In genomic region chr12:4592541-4593165, GRCm38 (mm10) we compare ENCODE assay signal across 9 mouse cellular contexts. TPM values are rescaled to one million over a fixed set of nuclear protein-coding genes. Genes with fewer than 3 reads are reported as not detected.
DNase-seq lines count a peak whose midpoint lies in the region; ATAC-seq and TF ChIP-seq lines count a peak whose summit lies in the region.
"Had no signal": no experiment of that assay in that cellular context is flagged by ENCODE, and none has a peak within 500 bp of the region (broad histone marks: within the 10 kb centered on the region; RNA-seq: fewer than 3 reads in every experiment).

TSS of gene Itsn2 (plus strand) at chr12:4592638.
TSS of gene Gm3625 (minus strand) at chr12:4592927.

- no peak for TF ChIP-seq EP300 in CH12.LX (IDR thresholded peaks at IDR 0.05; ENCODE audit: low read length)

- no peaks in the 10 kb centered on the region for H3K27me3 ChIP-seq in CH12.LX (replicated peaks)
- peaks cover 30% of the 10 kb centered on the region for H3K27me3 ChIP-seq in forebrain, embryonic 10.5 days (ENCODE audit: poor library complexity, severe bottlenecking)
- H3K27me3 ChIP-seq in heart, embryonic 15.5 days: no peaks in the 10 kb centered on the region
- H3K27me3 ChIP-seq in liver, embryonic 15.5 days: no peaks in the 10 kb centered on the region
- H3K27me3 ChIP-seq in neural tube, embryonic 11.5 days (ENCODE audit: control insufficient read depth, insufficient read depth, low read length): no peaks in the 10 kb centered on the region
- no peaks in the 10 kb centered on the region for H3K27me3 ChIP-seq in stomach, embryonic 16.5 days (ENCODE audit: control insufficient read depth, insufficient read depth, low read length)

- TF ChIP-seq RAD21 in CH12.LX (IDR thresholded peaks at IDR 0.05; ENCODE audit: low read depth, low read length): no peak

- peaks cover 0 to 7% of the 10 kb centered on the region in 2 experiments for H3K36me3 ChIP-seq in CH12.LX (replicated peaks in 1 of 2; ENCODE audit: control insufficient read depth in 1 of 2, insufficient read depth in 1 of 2, low read length in 1 of 2)
- H3K36me3 ChIP-seq in forebrain, embryonic 10.5 days (replicated peaks): no peaks in the 10 kb centered on the region
- no peaks in the 10 kb centered on the region for H3K36me3 ChIP-seq in heart, embryonic 15.5 days
- no peaks in the 10 kb centered on the region for H3K36me3 ChIP-seq in liver, embryonic 15.5 days (replicated peaks)
- no peaks in the 10 kb centered on the region for H3K36me3 ChIP-seq in neural tube, embryonic 11.5 days (ENCODE audit: control insufficient read depth, insufficient read depth, low read length)
- H3K36me3 ChIP-seq in stomach, embryonic 16.5 days (ENCODE audit: control insufficient read depth, insufficient read depth, low read length): no peaks in the 10 kb centered on the region

- DNase-seq in CH12.LX (ENCODE audit: extremely low read depth): no peak
- peak; percentile 55 for DNase-seq in c-Kit-negative CD71-positive TER-119-positive erythroid progenitor cells, embryonic 14.5 days (ENCODE audit: low read depth, low spot score)
- DNase-seq in forebrain, embryonic 10.5 days (ENCODE audit: extremely low spot score, low spot score): peak; percentile 67
- peak; percentile 87 for DNase-seq in kidney, postnatal 14 days
- peak; percentile 80 for DNase-seq in neural tube, embryonic 11.5 days (ENCODE audit: low spot score)

- in situ Hi-C loops in CH12.LX (cut with MboI; ENCODE audit: low pct_ligation_motif_present, low pct_unique_long_range_greater_than_20kb, low sequenced_read_pairs): no loop called here

- peaks cover 0 to 29% of the 10 kb centered on the region in 2 experiments; a peak in 2 of 4 replicates for H3K4me1 ChIP-seq in CH12.LX (ENCODE audit: control insufficient read depth in 1 of 2, insufficient read depth in 2 of 2)
- H3K4me1 ChIP-seq in forebrain, embryonic 10.5 days: peaks cover 15% of the 10 kb centered on the region
- peaks cover 24% of the 10 kb centered on the region for H3K4me1 ChIP-seq in heart, embryonic 15.5 days (replicated peaks)
- peaks cover 27% of the 10 kb centered on the region for H3K4me1 ChIP-seq in liver, embryonic 15.5 days (replicated peaks)
- no peaks in the 10 kb centered on the region for H3K4me1 ChIP-seq in neural tube, embryonic 11.5 days (ENCODE audit: control insufficient read depth, insufficient read depth, low read length)
- peaks cover 6% of the 10 kb centered on the region for H3K4me1 ChIP-seq in stomach, embryonic 16.5 days (ENCODE audit: control insufficient read depth, insufficient read depth, low read length)

- H3K79me2 ChIP-seq in CH12.LX (replicated peaks; ENCODE audit: control insufficient read depth, extremely low read depth, insufficient read depth, poor library complexity, severe bottlenecking): peaks cover 24% of the 10 kb centered on the region

- peak within 1 kb of the TSS; percentile 99 for H3K4me2 ChIP-seq in CH12.LX (ENCODE audit: insufficient read depth, low read depth, poor library complexity, severe bottlenecking)
- H3K4me2 ChIP-seq in heart, embryonic 15.5 days: peak within 1 kb of the TSS; percentile 85
- peak within 1 kb of the TSS; percentile 97 for H3K4me2 ChIP-seq in liver, embryonic 15.5 days
- peak within 1 kb of the TSS; percentile 81 for H3K4me2 ChIP-seq in neural tube, embryonic 11.5 days (ENCODE audit: low read depth)
- peak within 1 kb of the TSS; percentile 85 for H3K4me2 ChIP-seq in stomach, embryonic 16.5 days (ENCODE audit: low read depth, low read length)

- TF ChIP-seq POLR2A in CH12.LX (IDR thresholded peaks at IDR 0.05; ENCODE audit: low read depth, low read length): peak; percentile 64; the same call in 1 of the 2 replicates

- H3K9me3 ChIP-seq in CH12.LX (replicated peaks; ENCODE audit: low read length): no peaks in the 10 kb centered on the region
- H3K9me3 ChIP-seq in forebrain, embryonic 10.5 days: no peaks in the 10 kb centered on the region
- no peaks in the 10 kb centered on the region for H3K9me3 ChIP-seq in heart, embryonic 15.5 days (replicated peaks)
- no peaks in the 10 kb centered on the region for H3K9me3 ChIP-seq in liver, embryonic 15.5 days (replicated peaks)
- H3K9me3 ChIP-seq in neural tube, embryonic 11.5 days (ENCODE audit: control insufficient read depth, low read length): no peaks in the 10 kb centered on the region
- no peaks in the 10 kb centered on the region for H3K9me3 ChIP-seq in stomach, embryonic 16.5 days (replicated peaks; ENCODE audit: control insufficient read depth, low read length)

- peak within 1 kb of the TSS; percentile 88 for H3K9ac ChIP-seq in CH12.LX (ENCODE audit: insufficient read depth, low read depth)
- peak within 1 kb of the TSS; percentile 95 for H3K9ac ChIP-seq in heart, embryonic 15.5 days
- H3K9ac ChIP-seq in liver, embryonic 15.5 days: peak within 1 kb of the TSS; percentile 95
- peak within 1 kb of the TSS; percentile 85 for H3K9ac ChIP-seq in neural tube, embryonic 11.5 days (ENCODE audit: low read length)
- peak within 1 kb of the TSS; percentile 97 for H3K9ac ChIP-seq in stomach, embryonic 16.5 days (ENCODE audit: low read length)

- dilution Hi-C loops in CH12.LX (cut with MboI; ENCODE audit: extremely low pct_ligation_motif_present, extremely low pct_unique_long_range_greater_than_20kb, low sequenced_read_pairs): no loop called here

- TF ChIP-seq CTCF in CH12.LX (conservative IDR thresholded peaks at IDR 0.05 in 1 of 2, IDR thresholded peaks at IDR 0.05 in 1 of 2; ENCODE audit: low read depth in 2 of 2, low read length in 2 of 2): no peak

- ATAC-seq in heart, embryonic 15.5 days (replicated peaks; ENCODE audit: insufficient number of reproducible peaks, insufficient read depth, low FRiP score, low read depth): peak; percentile 85
- peak; percentile 91 for ATAC-seq in liver, embryonic 15.5 days (ENCODE audit: insufficient read depth)
- peak; percentile 86 for ATAC-seq in neural tube, embryonic 11.5 days (ENCODE audit: insufficient read depth, low FRiP score, low TSS enrichment)
- ATAC-seq in stomach, embryonic 16.5 days (ENCODE audit: insufficient read depth, low FRiP score): peak; percentile 88

- H3K27ac ChIP-seq in CH12.LX (ENCODE audit: insufficient read depth, low read depth): peak within 1 kb of the TSS; percentile 74
- H3K27ac ChIP-seq in forebrain, embryonic 10.5 days: peak within 1 kb of the TSS; percentile 90
- peak within 1 kb of the TSS; percentile 95 for H3K27ac ChIP-seq in heart, embryonic 15.5 days
- peak within 1 kb of the TSS; percentile 88 for H3K27ac ChIP-seq in liver, embryonic 15.5 days (replicated peaks)
- no peak within 1 kb of the TSS for H3K27ac ChIP-seq in neural tube, embryonic 11.5 days (ENCODE audit: low read depth, low read length)
- H3K27ac ChIP-seq in stomach, embryonic 16.5 days (ENCODE audit: low read length): peak within 1 kb of the TSS; percentile 91

- WGBS in forebrain, embryonic 10.5 days: under 1% methylated on average over 49 of the region's 49 CpGs
- WGBS in heart, embryonic 15.5 days: under 1% methylated on average over 49 of the region's 49 CpGs
- under 1% methylated on average over 49 of the region's 49 CpGs for WGBS in liver, embryonic 15.5 days (ENCODE audit: insufficient replicate concordance)
- WGBS in neural tube, embryonic 11.5 days: 0% methylated on average over 36 of the region's 49 CpGs
- WGBS in stomach, embryonic 16.5 days: 0% methylated on average over 49 of the region's 49 CpGs

- peak within 1 kb of the TSS; percentile 91 to 95 (median 91) for H3K4me3 ChIP-seq in CH12.LX (replicated peaks in 1 of 3; ENCODE audit: low read depth in 2 of 3, low read length in 2 of 3, poor library complexity in 1 of 3)
- peak within 1 kb of the TSS; percentile 84 for H3K4me3 ChIP-seq in forebrain, embryonic 10.5 days
- peak within 1 kb of the TSS; percentile 95 for H3K4me3 ChIP-seq in heart, embryonic 15.5 days
- H3K4me3 ChIP-seq in liver, embryonic 15.5 days (replicated peaks): peak within 1 kb of the TSS; percentile 97
- H3K4me3 ChIP-seq in neural tube, embryonic 11.5 days (ENCODE audit: low read depth, low read length): peak within 1 kb of the TSS; percentile 86
- H3K4me3 ChIP-seq in stomach, embryonic 16.5 days (replicated peaks; ENCODE audit: low read length): peak within 1 kb of the TSS; percentile 90

TF ChIP-seq in CH12.LX, 34 proteins besides CTCF, POLR2A, EP300 and RAD21 (continues in another document):
- TF ChIP-seq MXI1 (IDR thresholded peaks at IDR 0.05; ENCODE audit: low read depth, low read length): peak; percentile 41
- TF ChIP-seq CHD1 (IDR thresholded peaks at IDR 0.05; ENCODE audit: low read depth, low read length): peak; percentile 76; the same call in 1 of the 2 replicates
- TF ChIP-seq MAZ (IDR thresholded peaks at IDR 0.05; ENCODE audit: low read depth, low read length): 0 out of 2 replicates have a peak, but pooled peaks have one; percentile 34
- TF ChIP-seq MAFK (IDR thresholded peaks at IDR 0.05; ENCODE audit: insufficient replicate concordance, low read length): no peak
- peak; percentile 64 for TF ChIP-seq NELFE (IDR thresholded peaks at IDR 0.05; ENCODE audit: low read depth, low read length)
- no peak; the same call in 1 of the 2 replicates for TF ChIP-seq ZMIZ1 (IDR thresholded peaks at IDR 0.05; ENCODE audit: low read depth, low read length)
- no peak for TF ChIP-seq TBP (conservative IDR thresholded peaks at IDR 0.05; ENCODE audit: low read depth, low read length)
- peak; percentile 9 for TF ChIP-seq SIN3A (IDR thresholded peaks at IDR 0.05; ENCODE audit: low read length)
- peak; percentile 67 for TF ChIP-seq TCF12 (IDR thresholded peaks at IDR 0.05; ENCODE audit: low read depth, low read length)
- no peak for TF ChIP-seq JUND (conservative IDR thresholded peaks at IDR 0.05; ENCODE audit: low read depth, low read length)

RNA-seq across cellular contexts. Expression of gene Itsn2, which starts in this region (rescaled TPM):
- total RNA-seq in CH12.LX (2012; rRNA removed) (27.9 and 32.3 TPM in 2 replicates), CH12.LX (2014; rRNA removed) (48.1 and 54.1 TPM in 2 replicates)
- polyA plus RNA-seq in CH12.LX (2012; ENCODE audit: insufficient read length, low read depth): 44.4 and 45.6 TPM in 2 replicates
- 13.8 and 14.5 TPM in 2 replicates for polyA plus RNA-seq in forebrain, embryonic 10.5 days (2016; fragmentation: Nextera tagmentation; extraction: Ambion mirVana)
- 33.1 and 35.4 TPM in 2 replicates for polyA plus RNA-seq in heart, embryonic 15.5 days (2015; fragmentation: Nextera tagmentation; extraction: Ambion mirVana)
- polyA plus RNA-seq in liver, embryonic 15.5 days (2015; fragmentation: Nextera tagmentation; extraction: Ambion mirVana): 19.9 and 20.5 TPM in 2 replicates
- polyA plus RNA-seq in neural tube, embryonic 11.5 days (2014; fragmentation: Nextera tagmentation; extraction: Ambion mirVana): 19.7 and 24.7 TPM in 2 replicates
- polyA plus RNA-seq in stomach, embryonic 16.5 days (2015; fragmentation: Nextera tagmentation; extraction: Ambion mirVana): 30.5 and 33.3 TPM in 2 replicates

RNA-seq across cellular contexts. Expression of gene Gm3625, which starts in this region (rescaled TPM):
- total RNA-seq in CH12.LX (2012; rRNA removed): not detected in 2 replicates
- not detected in 2 replicates for total RNA-seq in CH12.LX (2014; rRNA removed)
- polyA plus RNA-seq in CH12.LX (2012; ENCODE audit: insufficient read length, low read depth): not detected in 2 replicates
- polyA plus RNA-seq in forebrain, embryonic 10.5 days (2016; fragmentation: Nextera tagmentation; extraction: Ambion mirVana): not detected in 2 replicates
- polyA plus RNA-seq in heart, embryonic 15.5 days (2015; fragmentation: Nextera tagmentation; extraction: Ambion mirVana): not detected in 2 replicates
- not detected in 2 replicates for polyA plus RNA-seq in liver, embryonic 15.5 days (2015; fragmentation: Nextera tagmentation; extraction: Ambion mirVana)
- polyA plus RNA-seq in neural tube, embryonic 11.5 days (2014; fragmentation: Nextera tagmentation; extraction: Ambion mirVana): not detected in 2 replicates
- not detected in 2 replicates for polyA plus RNA-seq in stomach, embryonic 16.5 days (2015; fragmentation: Nextera tagmentation; extraction: Ambion mirVana)
- polyA plus RNA-seq: gonadal fat pad, adult 2 months had no signal
